Mouse (Mus musculus) midbrain, embryonic 14.5 days (tissue): ENCODE data around the gene St3gal5. TPM values are rescaled to one million over a fixed set of nuclear protein-coding genes. Genes with fewer than 3 reads are reported as not detected.

ENCODE experiments used
- ATAC-seq: fragments of 200-750 bp; cut with Nextera tagmentation; 2 replicates; pipeline ENCODE4 v1.8.0; 2017; ENCODE audit warnings: moderate number of reproducible peaks, moderate library complexity; ENCODE audit not compliant: low FRiP score, low TSS enrichment
- DNase-seq: peaks from one replicate; pipeline ENCODE4 v3.0.0-alpha.2; 2015
- H3K27ac ChIP-seq: fragments of 300-500 bp; sonication (generic); replicated peaks from 2 replicates; pipeline ENCODE4 v1.5.1; 2014; ENCODE audit warnings: mild to moderate bottlenecking, low read depth, low read length, moderate library complexity
- H3K27me3 ChIP-seq: fragments of 300-500 bp; sonication (generic); 2 replicates; pipeline ENCODE4 v1.6.1; 2014; ENCODE audit warnings: low read length, control low read depth, mixed read lengths; ENCODE audit not compliant: control insufficient read depth, insufficient read depth
- H3K36me3 ChIP-seq: fragments of 300-500 bp; sonication (generic); 2 replicates; pipeline ENCODE4 v1.6.1; 2014; ENCODE audit warnings: low read length, control low read depth; ENCODE audit not compliant: control insufficient read depth, insufficient read depth
- H3K4me1 ChIP-seq: fragments of 300-500 bp; sonication (generic); 2 replicates; pipeline ENCODE4 v1.6.1; 2014; ENCODE audit warnings: mild to moderate bottlenecking, antibody characterized with exemption, low read length, control low read depth; ENCODE audit not compliant: control insufficient read depth, insufficient read depth
- H3K4me2 ChIP-seq: fragments of 300-500 bp; sonication (generic); 2 replicates; pipeline ENCODE4 v1.6.1; 2014; ENCODE audit warnings: mild to moderate bottlenecking, low read length, moderate library complexity
- H3K4me3 ChIP-seq: fragments of 300-500 bp; sonication (generic); replicated peaks from 2 replicates; pipeline ENCODE4 v1.5.1; 2014; ENCODE audit warnings: low read depth, low read length
- H3K9ac ChIP-seq: fragments of 300-500 bp; sonication (generic); replicated peaks from 2 replicates; pipeline ENCODE4 v1.6.1; 2014; ENCODE audit warnings: mild to moderate bottlenecking, low read length, moderate library complexity
- H3K9me3 ChIP-seq: fragments of 300-500 bp; sonication (generic); 2 replicates; pipeline ENCODE4 v1.6.1; 2016; ENCODE audit warnings: low read length, control low read depth, mixed read lengths; ENCODE audit not compliant: control insufficient read depth
- WGBS: fragments of 180-500 bp; shearing (Covaris S2); extraction: QIAGEN DNeasy Blood & Tissue Kit; methylation state at CpG from one replicate; pipeline ENCODE4 v1.1.7; 2014; 5-methylcytosine and 5-hydroxymethylcytosine counted together
- polyA plus RNA-seq: library from polyadenylated mRNA; unstranded; fragments of >200 nt; fragmentation: Nextera tagmentation; extraction: Ambion mirVana; gene quantifications from 2 replicates; pipeline ENCODE4 v1.2.1, GENCODE M21; 2014

St3gal5 gene
- polyA plus RNA-seq, 1 experiment from 2014 or later = 49.8 TPM

GRCm38 (mm10) chr6:72159861-72160395, 62.5 kb downstream of the St3gal5 start:
- H3K27me3 ChIP-seq = no peaks in the 10 kb centered on the region
- H3K4me3 ChIP-seq = no peak overlapping the region
- H3K4me1 ChIP-seq = no peaks in the 10 kb centered on the region
- H3K9ac ChIP-seq = no peak overlapping the region
- no peaks in the 10 kb centered on the region for H3K9me3 ChIP-seq
- no peak overlapping the region for H3K27ac ChIP-seq
- 88% methylated on average over 10 of the region's 10 CpGs for WGBS
- ATAC-seq = no peak
- H3K4me2 ChIP-seq = no peak overlapping the region
- H3K36me3 ChIP-seq = peaks cover 6% of the 10 kb centered on the region
- no peak for DNase-seq

- no peaks in the 10 kb centered on the region for H3K27me3 ChIP-seq
- DNase-seq (no peak), ATAC-seq (no peak)
- no peak overlapping the region for H3K4me3 ChIP-seq
- H3K9me3 ChIP-seq = no peaks in the 10 kb centered on the region
- no peak overlapping the region for H3K27ac ChIP-seq
- no peaks in the 10 kb centered on the region for H3K4me1 ChIP-seq
- H3K36me3 ChIP-seq = no peaks in the 10 kb centered on the region
- no peak overlapping the region for H3K9ac ChIP-seq
- H3K4me2 ChIP-seq = no peak overlapping the region
- 83% methylated on average over 3 of the region's 3 CpGs for WGBS
These were observed 63.6 kb downstream of the St3gal5 start for GRCm38 (mm10) chr6:72160991-72161390.

GRCm38 (mm10) chr6:72161751-72162150, 64.4 kb downstream of the St3gal5 start:
- 88% methylated on average over 5 of the region's 5 CpGs for WGBS
- no peak overlapping the region for H3K9ac ChIP-seq
- H3K27ac ChIP-seq = no peak overlapping the region

GRCm38 (mm10) chr6:72162155-72162890, 64.9 kb downstream of the St3gal5 start:
- Histone ChIP-seq H3K9ac (no peak overlapping the region), H3K27ac (no peak overlapping the region), H3K4me1 (no peaks in the 10 kb centered on the region), H3K4me2 (no peak overlapping the region), H3K9me3 (no peaks in the 10 kb centered on the region), H3K4me3 (no peak overlapping the region), H3K36me3 (no peaks in the 10 kb centered on the region), H3K27me3 (no peaks in the 10 kb centered on the region)
- DNase-seq = no peak
- 72% methylated on average over 19 of the region's 19 CpGs for WGBS
- no peak for ATAC-seq

More at GRCm38 (mm10) chr6:72161751-72162150, 64.4 kb downstream of the St3gal5 start:
- Histone ChIP-seq H3K36me3 (no peaks in the 10 kb centered on the region), H3K4me1 (no peaks in the 10 kb centered on the region), H3K27me3 (no peaks in the 10 kb centered on the region), H3K4me3 (no peak overlapping the region), H3K9me3 (no peaks in the 10 kb centered on the region), H3K4me2 (no peak overlapping the region)
- no peak for DNase-seq
- ATAC-seq = no peak

- Histone ChIP-seq H3K36me3 (no peaks in the 10 kb centered on the region), H3K4me1 (no peaks in the 10 kb centered on the region), H3K27me3 (no peaks in the 10 kb centered on the region), H3K4me3 (no peak overlapping the region), H3K4me2 (no peak overlapping the region), H3K9me3 (no peaks in the 10 kb centered on the region), H3K9ac (no peak overlapping the region), H3K27ac (no peak overlapping the region)
- DNase-seq (peak; percentile 96), ATAC-seq (peak; percentile 89)
- WGBS = 23% methylated on average over 20 of the region's 20 CpGs
These were observed 67.2 kb downstream of the St3gal5 start for GRCm38 (mm10) chr6:72164321-72165275.

GRCm38 (mm10) chr6:72165907-72166306, 68.5 kb downstream of the St3gal5 start:
- no peak for DNase-seq
- Histone ChIP-seq H3K4me3 (no peak overlapping the region), H3K27ac (no peak overlapping the region), H3K27me3 (no peaks in the 10 kb centered on the region), H3K36me3 (no peaks in the 10 kb centered on the region), H3K9ac (no peak overlapping the region), H3K9me3 (no peaks in the 10 kb centered on the region), H3K4me2 (no peak overlapping the region), H3K4me1 (no peaks in the 10 kb centered on the region)
- WGBS = 42% methylated on average over 2 of the region's 2 CpGs
- no peak for ATAC-seq

- DNase-seq (no peak), ATAC-seq (no peak)
- H3K27ac ChIP-seq = no peak overlapping the region
- H3K4me3 ChIP-seq = no peak overlapping the region
- H3K9ac ChIP-seq = no peak overlapping the region
- H3K4me1 ChIP-seq = no peaks in the 10 kb centered on the region
- no peaks in the 10 kb centered on the region for H3K27me3 ChIP-seq
- H3K9me3 ChIP-seq = no peaks in the 10 kb centered on the region
- 88% methylated on average over 3 of the region's 3 CpGs for WGBS
- no peak overlapping the region for H3K4me2 ChIP-seq
- no peaks in the 10 kb centered on the region for H3K36me3 ChIP-seq
These were observed 74.0 kb downstream of the St3gal5 start for GRCm38 (mm10) chr6:72171391-72171790.

GRCm38 (mm10) chr6:72173350-72173749, 76.0 kb downstream of the St3gal5 start:
- H3K9me3 ChIP-seq = no peaks in the 10 kb centered on the region
- H3K4me2 ChIP-seq = no peak overlapping the region
- WGBS = 96% methylated on average over 1 of the region's 1 CpGs
- no peaks in the 10 kb centered on the region for H3K4me1 ChIP-seq
- DNase-seq (no peak), ATAC-seq (no peak)
- no peak overlapping the region for H3K27ac ChIP-seq
- H3K27me3 ChIP-seq = no peaks in the 10 kb centered on the region
- H3K4me3 ChIP-seq = no peak overlapping the region
- no peaks in the 10 kb centered on the region for H3K36me3 ChIP-seq
- no peak overlapping the region for H3K9ac ChIP-seq
